Mouse (Mus musculus): ENCODE results near the gene Cep128.
A peak's percentile ranks its signal among the peaks of the same experiment; 100 is the strongest.

The Cep128 gene

DNA sequence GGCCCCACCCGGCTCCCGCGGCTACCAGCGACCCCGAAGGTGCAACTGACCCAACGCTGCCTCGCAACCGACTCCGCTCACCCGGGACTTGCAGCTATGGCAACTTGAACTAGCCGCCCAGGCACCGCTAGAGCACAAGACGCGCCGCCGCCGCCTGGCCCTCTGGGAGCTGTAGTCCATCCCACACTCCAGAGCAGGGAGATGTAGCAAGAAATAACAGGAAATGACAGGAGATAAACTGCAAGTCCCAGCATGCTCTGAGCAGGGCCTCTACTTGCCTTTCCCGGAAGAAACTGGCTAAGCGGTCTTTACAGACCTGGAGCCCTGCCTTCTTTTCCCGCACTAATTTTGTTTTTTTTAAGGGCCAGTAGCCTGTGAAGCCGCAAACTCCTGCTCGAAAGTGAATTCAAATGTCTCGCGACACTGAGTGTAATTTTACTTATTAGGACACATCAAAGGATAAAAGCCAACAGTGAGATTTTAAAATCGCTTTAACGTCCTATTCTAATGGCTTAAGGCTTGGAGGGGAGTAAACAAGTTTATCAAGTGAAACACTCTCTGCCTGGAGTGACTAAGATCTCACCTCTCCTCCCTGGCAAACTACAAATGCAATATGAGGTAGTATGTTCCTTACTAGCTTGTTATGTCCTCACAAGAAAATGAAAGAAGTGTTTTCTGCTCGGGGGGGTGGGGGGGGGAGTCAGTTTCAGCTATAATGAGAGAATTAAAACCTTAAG lies at the start of gene Cep128, which contains the start of gene Tshr:
TSS of gene Cep128 (minus strand) at position 129 of the 737 bp plus-strand sequence.
TSS of gene Tshr (plus strand) at position 283 of the 737 bp plus-strand sequence.
- H3K9me3 ChIP-seq (ENCODE audit: low read length) = no peaks in the 10 kb centered on the region
- TF ChIP-seq CTCF (conservative IDR thresholded peaks at IDR 0.05; ENCODE audit: low read length) (no peak), POU5F1 (IDR thresholded peaks at IDR 0.05; ENCODE audit: borderline replicate concordance, low read length) (no peak), NANOG (IDR thresholded peaks at IDR 0.05; ENCODE audit: borderline replicate concordance, low read length) (no peak)
- peak within 1 kb of the TSS; percentile 91 for H3K4me3 ChIP-seq (replicated peaks; ENCODE audit: low read length)
- H3K27me3 ChIP-seq (ENCODE audit: insufficient read depth, low read length) = no peaks in the 10 kb centered on the region
- H3K36me3 ChIP-seq (ENCODE audit: insufficient read depth, low read length) = peaks cover 4% of the 10 kb centered on the region; the same call in 1 of the 2 replicates
- peaks cover 12% of the 10 kb centered on the region; the same call in 1 of the 2 replicates for H3K4me1 ChIP-seq (replicated peaks; ENCODE audit: low read depth, low read length)

- TF ChIP-seq CTCF (conservative IDR thresholded peaks at IDR 0.05; ENCODE audit: low read length) (no peak), POU5F1 (IDR thresholded peaks at IDR 0.05; ENCODE audit: borderline replicate concordance, low read length) (no peak), NANOG (IDR thresholded peaks at IDR 0.05; ENCODE audit: borderline replicate concordance, low read length) (no peak)
- Histone ChIP-seq H3K36me3 (ENCODE audit: insufficient read depth, low read length) (no peaks in the 10 kb centered on the region), H3K4me3 (replicated peaks; ENCODE audit: low read length) (no peak overlapping the region), H3K9me3 (ENCODE audit: low read length) (peaks cover 4% of the 10 kb centered on the region; the same call in 1 of the 2 replicates), H3K27me3 (ENCODE audit: insufficient read depth, low read length) (peaks cover 12% of the 10 kb centered on the region), H3K4me1 (replicated peaks; ENCODE audit: low read depth, low read length) (no peaks in the 10 kb centered on the region)
These were observed 42.9 kb upstream of the Cep128 start for GRCm38 (mm10) chr12:91427129-91427528.

- H3K27me3 ChIP-seq (ENCODE audit: insufficient read depth, low read length) = peaks cover 12% of the 10 kb centered on the region
- H3K36me3 ChIP-seq (ENCODE audit: insufficient read depth, low read length) = no peaks in the 10 kb centered on the region
- no peaks in the 10 kb centered on the region for H3K4me1 ChIP-seq (replicated peaks; ENCODE audit: low read depth, low read length)
- TF ChIP-seq CTCF (conservative IDR thresholded peaks at IDR 0.05; ENCODE audit: low read length) (no peak), NANOG (IDR thresholded peaks at IDR 0.05; ENCODE audit: borderline replicate concordance, low read length) (no peak), POU5F1 (IDR thresholded peaks at IDR 0.05; ENCODE audit: borderline replicate concordance, low read length) (no peak)
- H3K9me3 ChIP-seq (ENCODE audit: low read length) = peaks cover 4% of the 10 kb centered on the region; the same call in 1 of the 2 replicates
- H3K4me3 ChIP-seq (replicated peaks; ENCODE audit: low read length) = no peak overlapping the region
These were observed 42.3 kb upstream of the Cep128 start for GRCm38 (mm10) chr12:91426499-91426898.

DNA sequence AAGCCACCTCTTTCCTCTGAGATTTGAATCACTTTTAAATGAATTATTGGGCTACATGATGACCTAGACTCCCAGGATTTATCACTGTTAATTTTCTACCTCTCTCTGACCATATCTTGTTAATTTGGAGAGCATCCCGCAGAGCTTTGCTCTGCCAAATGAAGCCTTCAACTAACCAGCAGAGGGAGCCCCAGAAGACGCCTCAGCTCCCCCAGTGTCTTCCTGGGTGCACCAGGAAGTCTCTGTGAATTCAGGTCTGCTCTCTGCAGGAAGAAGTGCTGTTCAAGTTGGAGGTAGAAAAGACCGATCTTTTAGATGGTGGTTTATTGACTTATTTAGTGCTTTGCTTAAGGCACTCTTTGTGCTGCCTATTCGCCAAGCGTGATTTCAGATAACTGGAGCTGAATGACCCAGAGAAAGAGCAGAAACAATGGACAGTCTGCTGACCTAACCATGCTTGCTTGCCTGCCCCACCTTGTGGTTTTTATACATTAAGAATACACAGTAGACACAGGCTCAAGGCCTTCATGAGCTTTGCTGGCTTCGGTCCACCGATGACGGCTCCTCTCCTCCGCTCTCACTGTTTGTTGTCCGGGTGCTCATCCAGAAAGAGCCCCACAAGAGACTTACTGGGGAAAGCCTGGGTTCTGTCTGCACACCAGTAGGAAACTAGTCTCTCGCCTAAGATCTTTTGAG lies 39.1 kb upstream of the Cep128 start:
- no peaks in the 10 kb centered on the region for H3K4me1 ChIP-seq (replicated peaks; ENCODE audit: low read depth, low read length)
- no peaks in the 10 kb centered on the region for H3K9me3 ChIP-seq (ENCODE audit: low read length)
- peaks cover 9% of the 10 kb centered on the region for H3K27me3 ChIP-seq (ENCODE audit: insufficient read depth, low read length)
- H3K36me3 ChIP-seq (ENCODE audit: insufficient read depth, low read length) = no peaks in the 10 kb centered on the region
- H3K4me3 ChIP-seq (replicated peaks; ENCODE audit: low read length) = no peak overlapping the region
- TF ChIP-seq POU5F1 (IDR thresholded peaks at IDR 0.05; ENCODE audit: borderline replicate concordance, low read length) = no peak
- peak; percentile 43 for TF ChIP-seq CTCF (conservative IDR thresholded peaks at IDR 0.05; ENCODE audit: low read length)
- no peak for TF ChIP-seq NANOG (IDR thresholded peaks at IDR 0.05; ENCODE audit: borderline replicate concordance, low read length)

DNA sequence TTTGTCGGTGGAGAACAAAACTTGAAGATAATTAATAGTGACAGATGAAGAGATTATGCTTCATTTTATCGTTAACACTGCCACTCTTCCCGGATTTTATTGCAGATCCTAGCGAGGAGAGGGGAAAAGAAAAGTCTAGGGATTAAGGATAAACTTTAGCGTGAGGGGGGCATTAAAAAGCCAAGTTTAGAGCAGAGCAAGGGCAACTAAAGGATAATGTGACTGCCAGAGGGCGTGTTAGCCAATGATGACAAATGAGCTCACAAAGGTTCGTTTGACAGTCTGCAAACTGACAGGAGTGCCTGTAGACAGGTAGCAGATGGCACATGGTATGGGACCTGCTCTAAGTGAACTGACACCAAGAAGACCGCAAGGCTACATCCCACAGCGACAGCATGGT lies 37.1 kb upstream of the Cep128 start:
- Histone ChIP-seq H3K27me3 (ENCODE audit: insufficient read depth, low read length) (peaks cover 6% of the 10 kb centered on the region; the same call in 1 of the 2 replicates), H3K4me1 (replicated peaks; ENCODE audit: low read depth, low read length) (no peaks in the 10 kb centered on the region), H3K9me3 (ENCODE audit: low read length) (no peaks in the 10 kb centered on the region), H3K36me3 (ENCODE audit: insufficient read depth, low read length) (no peaks in the 10 kb centered on the region), H3K4me3 (replicated peaks; ENCODE audit: low read length) (no peak overlapping the region)
- TF ChIP-seq POU5F1 (IDR thresholded peaks at IDR 0.05; ENCODE audit: borderline replicate concordance, low read length) (no peak), NANOG (IDR thresholded peaks at IDR 0.05; ENCODE audit: borderline replicate concordance, low read length) (no peak), CTCF (conservative IDR thresholded peaks at IDR 0.05; ENCODE audit: low read length) (no peak)

GRCm38 (mm10) chr12:91418791-91419190 lies 34.6 kb upstream of the Cep128 start:
- Histone ChIP-seq H3K27me3 (ENCODE audit: insufficient read depth, low read length) (peaks cover 5% of the 10 kb centered on the region; the same call in 1 of the 2 replicates), H3K4me3 (replicated peaks; ENCODE audit: low read length) (no peak overlapping the region), H3K36me3 (ENCODE audit: insufficient read depth, low read length) (no peaks in the 10 kb centered on the region), H3K9me3 (ENCODE audit: low read length) (no peaks in the 10 kb centered on the region), H3K4me1 (replicated peaks; ENCODE audit: low read depth, low read length) (no peaks in the 10 kb centered on the region)
- TF ChIP-seq POU5F1 (IDR thresholded peaks at IDR 0.05; ENCODE audit: borderline replicate concordance, low read length) (no peak), CTCF (conservative IDR thresholded peaks at IDR 0.05; ENCODE audit: low read length) (peak; percentile 87), NANOG (IDR thresholded peaks at IDR 0.05; ENCODE audit: borderline replicate concordance, low read length) (no peak)

DNA sequence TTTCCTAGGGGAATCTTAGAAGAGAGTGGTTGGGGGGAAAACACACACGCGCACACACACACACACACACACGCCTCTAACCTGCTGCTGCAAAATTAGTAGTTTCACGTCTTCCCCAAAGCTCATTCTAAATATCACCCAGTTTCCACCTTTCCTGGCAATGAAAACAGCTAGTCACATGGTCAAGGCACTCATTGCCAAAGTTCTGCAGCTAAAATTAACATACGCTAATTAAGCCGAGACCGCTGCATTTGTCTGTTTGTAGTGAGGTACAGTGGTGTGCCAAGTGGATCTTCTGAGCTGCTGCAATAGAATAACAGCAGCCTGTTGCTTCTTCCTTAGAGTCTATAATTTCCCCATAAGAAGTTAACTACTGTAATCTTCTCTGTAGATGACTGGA lies 32.6 kb upstream of the Cep128 start:
- H3K4me3 ChIP-seq (replicated peaks; ENCODE audit: low read length) = no peak overlapping the region
- H3K9me3 ChIP-seq (ENCODE audit: low read length) = no peaks in the 10 kb centered on the region
- no peaks in the 10 kb centered on the region for H3K4me1 ChIP-seq (replicated peaks; ENCODE audit: low read depth, low read length)
- TF ChIP-seq CTCF (conservative IDR thresholded peaks at IDR 0.05; ENCODE audit: low read length) = no peak
- no peak for TF ChIP-seq POU5F1 (IDR thresholded peaks at IDR 0.05; ENCODE audit: borderline replicate concordance, low read length)
- no peak for TF ChIP-seq NANOG (IDR thresholded peaks at IDR 0.05; ENCODE audit: borderline replicate concordance, low read length)
- H3K27me3 ChIP-seq (ENCODE audit: insufficient read depth, low read length) = peaks cover 5% of the 10 kb centered on the region; the same call in 1 of the 2 replicates
- H3K36me3 ChIP-seq (ENCODE audit: insufficient read depth, low read length) = no peaks in the 10 kb centered on the region

DNA sequence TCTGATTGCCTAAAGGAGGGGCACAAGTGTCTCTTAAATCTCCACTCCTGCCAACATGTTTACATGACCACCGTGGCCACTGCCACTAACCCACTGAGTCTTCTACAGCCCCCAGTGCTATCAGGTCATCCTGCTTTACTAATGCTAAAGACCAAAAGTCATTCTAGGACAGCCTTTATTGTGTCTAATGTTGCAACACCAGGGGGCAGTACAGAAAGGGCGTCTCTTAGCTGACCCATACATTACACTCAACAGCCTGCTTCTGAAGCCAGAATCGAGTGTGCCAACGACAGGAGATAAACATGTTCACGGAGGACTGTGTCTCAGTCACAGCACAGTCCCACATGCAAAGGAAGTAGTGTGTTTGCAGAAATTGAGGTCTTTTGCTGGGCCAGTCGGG lies 30.9 kb upstream of the Cep128 start:
- no peak overlapping the region for H3K4me3 ChIP-seq (replicated peaks; ENCODE audit: low read length)
- H3K27me3 ChIP-seq (ENCODE audit: insufficient read depth, low read length) = peaks cover 5% of the 10 kb centered on the region; the same call in 1 of the 2 replicates
- H3K9me3 ChIP-seq (ENCODE audit: low read length) = no peaks in the 10 kb centered on the region
- no peaks in the 10 kb centered on the region for H3K4me1 ChIP-seq (replicated peaks; ENCODE audit: low read depth, low read length)
- H3K36me3 ChIP-seq (ENCODE audit: insufficient read depth, low read length) = no peaks in the 10 kb centered on the region
- TF ChIP-seq NANOG (IDR thresholded peaks at IDR 0.05; ENCODE audit: borderline replicate concordance, low read length) (no peak), POU5F1 (IDR thresholded peaks at IDR 0.05; ENCODE audit: borderline replicate concordance, low read length) (no peak), CTCF (conservative IDR thresholded peaks at IDR 0.05; ENCODE audit: low read length) (peak; percentile 28)

Measured in E14TG2a.4 (cell line).